Mouse (Mus musculus) hindbrain, embryonic 16.5 days (tissue): ENCODE results near the gene Slc27a4. TPM values are rescaled to one million over a fixed set of nuclear protein-coding genes. Genes with fewer than 3 reads are reported as not detected.

Experiments
- ATAC-seq: fragments of 200-750 bp; cut with Nextera tagmentation; 2 replicates; pipeline ENCODE4 v1.8.0; 2017; ENCODE audit warnings: moderate TSS enrichment, moderate library complexity
- H3K27ac ChIP-seq: fragments of 300-500 bp; sonication (generic); 2 replicates; pipeline ENCODE4 v1.5.1; 2014; ENCODE audit warnings: low read depth, mild to moderate bottlenecking, control low read depth, low read length, moderate library complexity
- H3K27me3 ChIP-seq: fragments of 300-500 bp; sonication (generic); replicated peaks from 2 replicates; pipeline ENCODE4 v1.6.1; 2014; ENCODE audit warnings: low read length; ENCODE audit not compliant: control insufficient read depth, insufficient read depth
- H3K36me3 ChIP-seq: fragments of 300-500 bp; sonication (generic); 2 replicates; pipeline ENCODE4 v1.6.1; 2014; ENCODE audit warnings: mild to moderate bottlenecking, low read length, moderate library complexity, mixed read lengths; ENCODE audit not compliant: control insufficient read depth, insufficient read depth
- H3K4me1 ChIP-seq: fragments of 300-500 bp; sonication (generic); 2 replicates; pipeline ENCODE4 v1.6.1; 2014; ENCODE audit warnings: low read depth, low read length; ENCODE audit not compliant: control insufficient read depth, insufficient read depth
- H3K4me2 ChIP-seq: fragments of 300-500 bp; sonication (generic); 2 replicates; pipeline ENCODE4 v1.6.1; 2014; ENCODE audit warnings: mild to moderate bottlenecking, low read length, control low read depth, moderate library complexity
- H3K4me3 ChIP-seq: fragments of 300-500 bp; sonication (generic); 2 replicates; pipeline ENCODE4 v1.5.1; 2014; ENCODE audit warnings: mild to moderate bottlenecking, low read length, control low read depth, moderate library complexity
- H3K9ac ChIP-seq: fragments of 300-500 bp; sonication (generic); 2 replicates; pipeline ENCODE4 v1.6.1; 2014; ENCODE audit warnings: low read depth, mild to moderate bottlenecking, control low read depth, low read length, moderate library complexity
- H3K9me3 ChIP-seq: fragments of 300-500 bp; sonication (generic); 2 replicates; pipeline ENCODE4 v1.6.1; 2014; ENCODE audit warnings: mild to moderate bottlenecking, low read length, moderate library complexity; ENCODE audit not compliant: control insufficient read depth
- WGBS: fragments of 180-500 bp; shearing (Covaris S2); extraction: QIAGEN DNeasy Blood & Tissue Kit; methylation state at CpG from one replicate; pipeline ENCODE4 v1.1.7; 2014; 5-methylcytosine and 5-hydroxymethylcytosine counted together
- polyA plus RNA-seq: library from polyadenylated mRNA; unstranded; fragments of >200 nt; fragmentation: Nextera tagmentation; extraction: Ambion mirVana; gene quantifications from 2 replicates; pipeline ENCODE4 v1.2.1, GENCODE M21; 2015

Gene Slc27a4
- polyA plus RNA-seq, 1 experiment from 2014 or later: 45.9 TPM

DNA sequence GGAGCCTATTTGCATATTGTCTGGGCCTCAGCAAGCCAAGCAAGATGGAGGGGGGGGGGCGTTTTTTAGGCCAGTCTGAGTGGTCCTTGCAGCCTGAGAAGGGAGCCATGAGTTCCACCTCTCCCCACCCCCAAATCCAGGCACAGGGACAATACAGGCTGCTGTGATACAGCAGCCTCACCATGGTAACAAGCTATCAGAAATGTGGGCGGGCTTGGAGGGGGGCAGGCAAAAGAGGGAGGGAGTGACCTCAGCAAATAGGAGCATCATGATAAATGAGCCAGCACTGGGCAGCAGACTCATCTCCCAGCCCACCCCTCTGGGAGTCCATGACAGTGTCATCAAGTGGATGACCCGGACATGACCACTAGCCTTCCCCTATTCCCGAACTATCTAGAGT, 37.0 kb downstream of the Slc27a4 start:
- H3K9me3 ChIP-seq: no peaks in the 10 kb centered on the region
- peak; percentile 29; the same call in 1 of the 2 replicates for ATAC-seq
- no peak overlapping the region for H3K4me3 ChIP-seq
- H3K27me3 ChIP-seq: no peaks in the 10 kb centered on the region
- peak overlapping the region; percentile 21; the same call in 1 of the 2 replicates for H3K27ac ChIP-seq
- H3K36me3 ChIP-seq: no peaks in the 10 kb centered on the region
- H3K9ac ChIP-seq: 0 out of 2 replicates have a peak overlapping the region, but pooled peaks have one; percentile 17
- H3K4me1 ChIP-seq: peaks cover 19% of the 10 kb centered on the region
- 14% methylated on average over 4 of the region's 4 CpGs for WGBS
- H3K4me2 ChIP-seq: no peak overlapping the region

DNA sequence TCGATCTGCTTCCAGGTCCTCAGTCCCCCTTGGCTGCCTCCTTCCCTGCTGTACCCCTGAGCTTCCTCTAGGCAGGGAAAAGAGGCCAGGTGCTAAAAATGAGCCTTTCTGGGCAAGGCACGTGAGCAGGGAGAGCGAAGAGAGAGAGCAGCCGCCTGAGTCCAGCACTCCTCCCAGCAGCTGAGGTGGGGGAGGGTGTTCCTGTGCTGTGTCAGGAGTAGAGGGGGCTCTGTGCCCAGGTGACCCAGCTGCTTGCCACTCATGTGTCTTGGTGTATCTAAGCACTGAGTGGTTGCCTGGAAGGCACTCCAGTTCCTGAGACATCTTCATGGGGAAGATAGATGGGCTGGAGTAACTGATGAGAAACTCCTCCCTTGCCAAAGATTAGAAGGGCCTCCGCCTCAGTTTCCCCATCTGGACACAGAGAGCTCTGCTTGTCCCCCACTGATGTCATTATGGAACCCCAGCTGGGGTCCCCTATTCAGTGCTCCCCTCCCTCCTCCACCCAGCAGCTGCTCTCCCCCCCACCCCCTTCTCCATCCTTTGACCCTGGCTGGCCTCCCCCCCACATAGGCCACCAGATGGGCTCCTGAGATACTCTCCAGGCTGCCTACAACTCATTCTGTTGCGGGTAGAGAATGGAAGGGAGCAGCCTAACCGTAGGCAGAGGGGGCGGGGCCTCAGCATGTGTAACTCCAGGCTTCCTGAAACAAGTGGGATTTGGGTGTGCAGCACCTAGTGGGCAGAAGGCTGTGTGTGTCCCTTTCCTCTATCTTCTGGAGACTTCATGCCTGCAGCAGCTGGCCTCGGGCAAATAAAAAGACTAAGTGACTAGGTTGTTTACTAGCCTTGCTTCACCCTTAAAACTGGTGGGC, 41.0 kb downstream of the Slc27a4 start:
- no peak for ATAC-seq
- Histone ChIP-seq H3K4me1 (peaks cover 38% of the 10 kb centered on the region), H3K9ac (no peak overlapping the region), H3K27ac (no peak overlapping the region), H3K9me3 (no peaks in the 10 kb centered on the region), H3K4me3 (no peak overlapping the region), H3K4me2 (no peak overlapping the region), H3K36me3 (no peaks in the 10 kb centered on the region), H3K27me3 (no peaks in the 10 kb centered on the region)
- WGBS: 19% methylated on average over 9 of the region's 9 CpGs

DNA sequence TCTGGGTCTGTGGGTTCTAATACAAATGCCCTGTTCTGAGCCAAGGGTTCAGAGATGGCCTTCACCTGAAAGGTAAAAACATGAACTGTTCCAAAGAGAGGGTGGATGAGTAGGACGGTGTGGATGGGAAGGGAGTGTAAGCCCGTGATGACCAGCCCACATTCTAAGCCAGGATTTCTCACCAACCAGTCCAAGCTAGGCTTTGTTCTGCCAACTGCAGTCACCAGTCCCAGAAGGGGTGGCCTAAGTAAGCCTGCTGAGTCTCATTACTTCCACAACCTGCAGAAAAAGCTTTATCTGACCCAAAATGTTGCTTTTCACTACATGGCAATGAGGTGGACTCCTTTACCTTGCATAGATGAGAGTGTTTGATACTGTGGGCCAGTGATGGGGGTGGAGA, 41.7 kb downstream of the Slc27a4 start:
- no peaks in the 10 kb centered on the region for H3K9me3 ChIP-seq
- H3K4me3 ChIP-seq: no peak overlapping the region
- no peak for ATAC-seq
- 37% methylated on average over 2 of the region's 2 CpGs for WGBS
- no peak overlapping the region for H3K4me2 ChIP-seq
- H3K4me1 ChIP-seq: peaks cover 34% of the 10 kb centered on the region
- H3K9ac ChIP-seq: no peak overlapping the region
- no peak overlapping the region for H3K27ac ChIP-seq
- H3K27me3 ChIP-seq: no peaks in the 10 kb centered on the region
- no peaks in the 10 kb centered on the region for H3K36me3 ChIP-seq

DNA sequence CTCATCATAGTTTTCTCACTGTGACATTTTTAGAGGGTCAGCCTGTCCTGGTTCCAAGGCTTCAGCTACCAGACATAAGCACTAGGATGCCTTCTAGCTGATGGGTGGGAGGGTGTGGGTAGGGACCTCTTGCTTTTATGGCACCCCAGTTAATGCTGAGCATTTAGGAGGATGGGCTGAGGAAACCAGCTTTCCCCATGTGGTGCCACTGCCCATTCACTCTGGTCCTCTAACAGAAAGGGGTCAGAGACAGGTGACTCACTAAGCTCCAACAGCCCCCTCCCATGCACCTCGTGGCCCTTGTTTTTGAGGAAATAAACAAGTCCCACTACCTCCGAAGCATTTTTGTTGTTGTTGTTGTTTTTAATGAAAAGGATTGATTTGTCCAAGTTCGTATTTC, 42.2 kb downstream of the Slc27a4 start:
- WGBS: 11% methylated on average over 3 of the region's 3 CpGs
- no peak overlapping the region for H3K27ac ChIP-seq
- H3K4me3 ChIP-seq: peak overlapping the region; percentile 65
- no peak for ATAC-seq
- peaks cover 32% of the 10 kb centered on the region for H3K4me1 ChIP-seq
- H3K4me2 ChIP-seq: peak overlapping the region; percentile 87
- no peaks in the 10 kb centered on the region for H3K36me3 ChIP-seq
- no peaks in the 10 kb centered on the region for H3K27me3 ChIP-seq
- no peaks in the 10 kb centered on the region for H3K9me3 ChIP-seq
- H3K9ac ChIP-seq: peak overlapping the region; percentile 88

DNA sequence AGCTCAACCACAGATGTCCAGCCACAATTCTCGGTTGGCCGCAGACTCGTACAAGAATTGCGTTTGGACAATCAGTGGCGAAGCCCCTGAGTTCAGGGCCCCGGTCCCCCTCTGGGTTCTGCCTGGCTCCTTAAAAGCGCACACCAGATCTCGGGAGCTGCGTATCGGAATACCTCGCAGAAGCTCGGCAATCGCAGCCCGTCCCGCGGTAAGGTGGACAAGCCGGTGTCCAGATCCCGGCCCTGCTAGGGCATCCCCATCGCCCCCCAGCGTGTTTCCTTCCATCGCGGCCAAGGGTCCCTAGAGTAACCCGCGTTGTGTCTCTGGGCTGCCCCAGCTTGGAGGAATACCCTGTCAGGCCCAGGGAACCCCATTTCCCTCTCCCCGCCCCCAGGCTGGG, 43.2 kb downstream of the Slc27a4 start:
- peak; percentile 35 for ATAC-seq
- no peaks in the 10 kb centered on the region for H3K9me3 ChIP-seq
- WGBS: 5% methylated on average over 25 of the region's 25 CpGs
- H3K27me3 ChIP-seq: no peaks in the 10 kb centered on the region
- H3K36me3 ChIP-seq: no peaks in the 10 kb centered on the region
- H3K27ac ChIP-seq: peak overlapping the region; percentile 75
- peak overlapping the region; percentile 88 for H3K9ac ChIP-seq
- H3K4me2 ChIP-seq: peak overlapping the region; percentile 87
- peaks cover 31% of the 10 kb centered on the region for H3K4me1 ChIP-seq
- peak overlapping the region; percentile 65 for H3K4me3 ChIP-seq

DNA sequence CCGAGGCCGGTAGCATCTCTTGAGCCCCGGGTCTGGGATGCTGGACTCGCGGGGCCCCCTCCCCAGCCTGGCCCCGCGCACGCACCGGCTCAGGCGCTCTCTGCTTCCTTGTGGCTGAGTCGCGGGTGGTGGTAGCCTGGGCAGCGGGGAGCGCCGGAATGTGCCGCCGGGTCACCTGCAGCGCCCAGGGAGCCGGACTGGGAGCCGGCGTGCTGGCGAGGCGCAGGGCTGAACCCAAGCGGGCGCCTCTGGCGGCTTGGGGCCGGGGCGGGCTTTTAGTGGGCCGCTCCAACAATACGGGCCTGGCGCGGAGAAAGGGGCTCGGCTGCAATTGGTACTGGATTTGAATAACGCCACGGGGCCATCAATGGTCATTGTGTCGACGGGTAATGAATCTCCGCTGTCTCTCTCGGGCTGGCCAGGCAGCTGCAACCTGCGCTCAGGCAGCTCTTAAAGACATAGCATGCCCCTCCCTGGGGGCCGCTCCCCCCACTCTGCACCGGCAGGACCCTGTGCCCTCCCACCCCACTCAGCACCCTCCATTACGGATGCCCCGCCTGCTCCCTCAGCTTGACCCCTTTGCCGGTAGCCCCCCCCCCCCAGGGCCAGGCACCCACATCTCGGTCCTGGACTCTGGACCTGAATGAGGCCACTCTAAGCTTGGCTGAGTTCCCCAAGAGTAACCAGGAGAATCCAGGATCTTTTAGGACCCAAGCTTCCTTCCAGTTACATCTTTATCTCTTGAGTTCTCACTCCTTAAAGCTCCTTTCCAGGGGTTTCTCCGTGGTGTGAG, 43.8 kb downstream of the Slc27a4 start:
- 2% methylated on average over 28 of the region's 47 CpGs for WGBS
- H3K9me3 ChIP-seq: no peaks in the 10 kb centered on the region
- H3K9ac ChIP-seq: peak overlapping the region; percentile 88
- H3K4me2 ChIP-seq: peak overlapping the region; percentile 87
- peak overlapping the region; percentile 75 for H3K27ac ChIP-seq
- peak overlapping the region; percentile 65 for H3K4me3 ChIP-seq
- H3K4me1 ChIP-seq: peaks cover 31% of the 10 kb centered on the region
- no peaks in the 10 kb centered on the region for H3K36me3 ChIP-seq
- peak; percentile 64 for ATAC-seq
- no peaks in the 10 kb centered on the region for H3K27me3 ChIP-seq

DNA sequence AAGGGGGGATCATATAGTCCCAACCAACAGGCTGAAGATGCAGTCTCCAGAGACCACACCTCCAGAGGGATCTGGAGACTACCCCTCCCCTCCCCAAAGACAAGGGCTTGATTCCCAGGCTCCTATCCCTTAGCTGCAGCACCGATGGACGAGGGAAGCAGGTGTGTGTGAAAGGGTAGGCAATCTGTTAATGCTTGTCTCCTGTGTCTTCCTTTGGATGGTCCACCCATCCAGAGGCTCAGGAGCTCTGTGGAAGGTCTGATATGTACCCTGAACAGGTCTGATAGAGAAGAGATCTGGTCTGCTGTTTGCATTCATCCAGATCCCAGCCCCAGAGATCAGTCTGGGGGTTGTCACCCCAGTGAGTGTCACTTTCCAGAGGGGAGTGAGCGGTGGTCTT, 44.5 kb downstream of the Slc27a4 start:
- no peaks in the 10 kb centered on the region for H3K36me3 ChIP-seq
- H3K4me1 ChIP-seq: peaks cover 31% of the 10 kb centered on the region
- H3K9me3 ChIP-seq: no peaks in the 10 kb centered on the region
- ATAC-seq: no peak
- peak overlapping the region; percentile 12; the same call in 1 of the 2 replicates for H3K27ac ChIP-seq
- 24% methylated on average over 3 of the region's 3 CpGs for WGBS
- peak overlapping the region; percentile 65 for H3K4me3 ChIP-seq
- peak overlapping the region; percentile 88 for H3K9ac ChIP-seq
- H3K27me3 ChIP-seq: no peaks in the 10 kb centered on the region
- H3K4me2 ChIP-seq: peak overlapping the region; percentile 87

DNA sequence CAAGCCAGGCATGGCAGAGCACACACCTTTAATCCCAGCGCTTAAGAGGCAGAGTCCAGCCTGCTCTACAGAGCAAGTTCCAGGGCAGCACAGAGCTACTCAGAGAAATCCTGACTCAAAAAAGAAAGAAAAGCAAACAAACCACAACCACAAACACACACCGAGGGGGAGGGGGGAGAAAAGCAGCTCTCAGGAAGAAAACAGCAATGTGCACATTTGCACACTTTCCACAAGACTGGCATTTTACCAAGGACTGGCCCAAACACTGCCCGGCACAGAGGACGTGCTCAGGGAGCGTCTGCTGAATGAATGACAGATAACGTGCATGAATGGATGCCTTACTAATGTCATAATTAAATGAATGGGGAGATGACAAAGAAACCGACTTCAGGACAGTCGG, 46.6 kb downstream of the Slc27a4 start:
- H3K36me3 ChIP-seq: no peaks in the 10 kb centered on the region
- H3K9ac ChIP-seq: no peak overlapping the region
- no peak overlapping the region for H3K27ac ChIP-seq
- peaks cover 32% of the 10 kb centered on the region for H3K4me1 ChIP-seq
- no peak overlapping the region for H3K4me3 ChIP-seq
- no peak overlapping the region for H3K4me2 ChIP-seq
- H3K9me3 ChIP-seq: no peaks in the 10 kb centered on the region
- no peaks in the 10 kb centered on the region for H3K27me3 ChIP-seq
- ATAC-seq: no peak
- 31% methylated on average over 8 of the region's 8 CpGs for WGBS

DNA sequence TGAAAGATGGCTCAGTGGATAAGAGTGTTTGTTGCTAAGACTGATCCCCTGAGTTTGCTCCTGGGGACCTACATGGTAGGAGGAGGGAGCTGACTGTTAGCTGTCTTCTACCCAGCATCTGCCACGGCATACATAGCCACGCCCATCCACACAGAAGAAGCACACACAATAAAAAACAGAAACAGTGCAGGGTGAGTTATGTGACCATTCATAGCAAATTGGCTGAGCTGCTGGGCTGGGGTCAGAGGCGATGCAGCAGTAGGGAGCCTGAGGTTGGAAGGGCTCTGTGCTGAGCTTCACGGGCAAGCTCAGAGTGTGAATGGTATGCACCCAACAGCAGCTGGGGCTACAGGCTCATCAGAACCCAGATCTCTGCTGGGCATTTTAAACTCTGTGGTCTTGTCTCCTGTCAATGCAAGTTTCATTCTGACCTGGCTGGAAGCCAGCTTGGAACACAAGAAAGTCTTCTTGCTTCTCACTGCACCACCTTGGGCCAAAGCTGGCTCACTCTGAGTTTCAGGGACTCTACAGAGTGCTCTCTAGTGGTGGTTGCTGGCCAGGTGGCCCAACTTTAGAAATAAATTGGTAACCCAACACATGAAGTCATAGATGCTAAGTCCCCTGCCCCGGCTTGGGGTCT, 47.5 kb downstream of the Slc27a4 start:
- H3K9me3 ChIP-seq: no peaks in the 10 kb centered on the region
- H3K4me2 ChIP-seq: no peak overlapping the region
- H3K9ac ChIP-seq: no peak overlapping the region
- 20% methylated on average over 5 of the region's 5 CpGs for WGBS
- no peak overlapping the region for H3K27ac ChIP-seq
- no peaks in the 10 kb centered on the region for H3K36me3 ChIP-seq
- no peaks in the 10 kb centered on the region for H3K27me3 ChIP-seq
- no peak overlapping the region for H3K4me3 ChIP-seq
- peaks cover 25% of the 10 kb centered on the region for H3K4me1 ChIP-seq
- ATAC-seq: no peak
